Mouse (Mus musculus) left cerebral cortex, adult 8-10 months (tissue): ENCODE measurements around the gene Tchp. TPM values are rescaled to one million over a fixed set of nuclear protein-coding genes. Genes with fewer than 3 reads are reported as not detected.

Experiments
- microRNA-seq, 2 experiments: library from miRNA; unstranded; fragments of <30 nt; microRNA quantifications; one replicate each; pipeline ENCODE4 v1.2.0; 2022
- total RNA-seq, 4 experiments: library from RNA; stranded (reverse); gene quantifications; 2 replicates each; pipeline ENCODE4 v1.2.4; 2022

Tchp gene
- total RNA-seq, 4 experiments from 2014 or later = 10.7 to 18.7 (median 13.2) TPM

Small RNAs within 50 kb of the gene (microRNA-seq; reads per million reads assigned to microRNA genes)
- gene Mir7028 = 1.1 to 1.7 reads per million in 2 experiments

Other genes with a start within 250 kb of the Tchp start
- gene Fam222a, start 139.7 kb upstream of the Tchp start, total RNA-seq = 10 to 100 TPM in 3 of 4 experiments, 1 to 10 TPM in 1; 8.6 to 12.8 (median 11.6) TPM
- gene Trpv4, start 49.3 kb upstream of the Tchp start, total RNA-seq = 1 to 10 TPM; 1.1 to 2.4 (median 1.5) TPM
- 10 to 100 TPM; 33.0 to 39.0 (median 35.4) TPM for gene Gltp, start 16.8 kb upstream of the Tchp start, total RNA-seq
- 10 to 100 TPM; 39.5 to 52.2 (median 45.9) TPM for gene Ankrd13a, start 66.9 kb downstream of the Tchp start, total RNA-seq
- gene Git2, start 67.8 kb downstream of the Tchp start, total RNA-seq = 10 to 100 TPM; 50.4 to 53.8 (median 52.0) TPM
- 100 to 1,000 TPM; 142 to 159 (median 153) TPM for gene 1500011B03Rik, start 115.7 kb downstream of the Tchp start, total RNA-seq
- gene 4930519G04Rik, start 145.9 kb downstream of the Tchp start, total RNA-seq = not detected
- gene Gm9936, start 150.9 kb downstream of the Tchp start, total RNA-seq = 1 to 10 TPM in 1 of 4 experiments, under 1 TPM in 3; 0.57 to 1.1 (median 0.83) TPM
- 1 to 10 TPM; 2.3 to 6.1 (median 3.9) TPM for gene Oasl2, start 189.2 kb downstream of the Tchp start, total RNA-seq
- under 1 TPM in 2 of 4 experiments, not detected in 2; 0.35 to 0.68 TPM for gene Oasl1, start 215.5 kb downstream of the Tchp start, total RNA-seq
- gene 2210016L21Rik, start 234.4 kb downstream of the Tchp start, total RNA-seq = 100 to 1,000 TPM; 192 to 228 (median 217) TPM